Mouse (Mus musculus) urinary bladder, postnatal 14 days (tissue): ENCODE measurements around the gene Olfr1193.
"Not testable (repeated sequence)": the region's sequence is repeated elsewhere in the genome, so short reads cannot be mapped to it uniquely, and the experiment has no call there.

Experiments used
- DNase-seq: peaks from one replicate; pipeline ENCODE4 v3.0.0; 2021; ENCODE audit warnings: low spot score

The Olfr1193 gene

GRCm38 (mm10) chr2:88675328-88675727 lies at the start of gene Olfr1193:
Olfr1193 (plus strand) TSS chr2:88675628.
- DNase-seq = not testable (repeated sequence)

- DNase-seq = not testable (repeated sequence)
Measured at GRCm38 (mm10) chr2:88640242-88640641, 35.2 kb upstream of the Olfr1193 start, which contains the start of gene Olfr1191-ps1. Olfr1191-ps1 (plus strand) TSS chr2:88640542.

- no peak for DNase-seq
Measured at GRCm38 (mm10) chr2:88648209-88648608, 27.2 kb upstream of the Olfr1193 start, which contains the start of gene Olfr1192-ps1. Olfr1192-ps1 (plus strand) TSS chr2:88648509.

- DNase-seq = no peak
Measured at GRCm38 (mm10) chr2:88689087-88689486, 13.7 kb downstream of the Olfr1193 start, which contains the start of gene Olfr1195. Olfr1195 (minus strand) TSS chr2:88689187.

- no peak for DNase-seq
Measured at GRCm38 (mm10) chr2:88704497-88704896, 29.1 kb downstream of the Olfr1193 start, which contains the start of gene Olfr1196. Olfr1196 (minus strand) TSS chr2:88704597.
